Mouse (Mus musculus) liver (tissue): ENCODE measurements around the gene Ogdh.
A peak's percentile ranks its signal among the peaks of the same experiment; 100 is the strongest.
"Not testable (repeated sequence)": the region's sequence is repeated elsewhere in the genome, so short reads cannot be mapped to it uniquely, and the experiment has no call there.

Source experiments
- DNase-seq: peaks from one replicate; pipeline ENCODE4 v3.0.0-alpha.2; 2020; ENCODE audit warnings: mixed read lengths

The Ogdh gene

GRCm38 (mm10) chr11:6291401-6292115 lies at the start of gene Ogdh:
Gene Ogdh, plus strand, starts transcription at chr11:6291633.
- peak; percentile 99 for DNase-seq

GRCm38 (mm10) chr11:6244707-6245106 lies 46.7 kb upstream of the Ogdh start:
- DNase-seq, result no peak

GRCm38 (mm10) chr11:6252248-6252647 lies 39.2 kb upstream of the Ogdh start:
- DNase-seq, result no peak

- no peak for DNase-seq
Measured at GRCm38 (mm10) chr11:6252824-6253223, 38.6 kb upstream of the Ogdh start.

- not testable (repeated sequence) for DNase-seq
Measured at GRCm38 (mm10) chr11:6254602-6255001, 36.8 kb upstream of the Ogdh start.

- DNase-seq, result no peak
Measured at GRCm38 (mm10) chr11:6256490-6257072, 34.9 kb upstream of the Ogdh start.

GRCm38 (mm10) chr11:6259413-6259812 lies 32.0 kb upstream of the Ogdh start:
- DNase-seq, result no peak

GRCm38 (mm10) chr11:6261434-6262082 lies 29.9 kb upstream of the Ogdh start:
- DNase-seq, result peak; percentile 79

- DNase-seq, result no peak
Measured at GRCm38 (mm10) chr11:6266621-6267020, 24.8 kb upstream of the Ogdh start.

- peak; percentile 91 for DNase-seq
Measured at GRCm38 (mm10) chr11:6267320-6268254, 23.8 kb upstream of the Ogdh start, which contains the start of gene Ddx56. Gene Ddx56, minus strand, starts transcription at chr11:6267772.

GRCm38 (mm10) chr11:6273607-6274006 lies 17.8 kb upstream of the Ogdh start:
- no peak for DNase-seq

- DNase-seq, result peak; percentile 97
Measured at GRCm38 (mm10) chr11:6274387-6275093, 16.9 kb upstream of the Ogdh start, which contains the start of gene Tmed4. Gene Tmed4, minus strand, starts transcription at chr11:6274870.

- no peak for DNase-seq
Measured at GRCm38 (mm10) chr11:6275094-6275484, 16.3 kb upstream of the Ogdh start.

GRCm38 (mm10) chr11:6276466-6276865 lies 15.0 kb upstream of the Ogdh start:
- DNase-seq, result no peak

GRCm38 (mm10) chr11:6282940-6283339 lies 8.5 kb upstream of the Ogdh start:
- no peak for DNase-seq

GRCm38 (mm10) chr11:6290138-6290537 lies 1.3 kb upstream of the Ogdh start:
- DNase-seq, result no peak

GRCm38 (mm10) chr11:6290883-6291282 lies 550 bp upstream of the Ogdh start:
- DNase-seq, result no peak

- DNase-seq, result peak; percentile 75
Measured at GRCm38 (mm10) chr11:6292116-6292987, 919 bp downstream of the Ogdh start.

GRCm38 (mm10) chr11:6292988-6293349 lies 1.5 kb downstream of the Ogdh start:
- no peak for DNase-seq

GRCm38 (mm10) chr11:6293601-6294000 lies 2.2 kb downstream of the Ogdh start:
- no peak for DNase-seq

GRCm38 (mm10) chr11:6294632-6295031 lies 3.2 kb downstream of the Ogdh start:
- DNase-seq, result peak; percentile 86
